Mouse (Mus musculus) thymus, adult 2 months (tissue): Measurements from ENCODE around the gene Tedc2.

Experiments used
- CTCF ChIP-seq: fragments of 200-500 bp; IDR thresholded peaks from 2 replicates; pipeline ENCODE4 v1.5.1; 2012; ENCODE audit warnings: mild to moderate bottlenecking, control low read depth, low read length, moderate library complexity, borderline replicate concordance; ENCODE audit not compliant: control insufficient read depth, poor library complexity, insufficient read depth; ENCODE audit errors: extremely low read depth
- POLR2A ChIP-seq: fragments of 200-500 bp; IDR thresholded peaks from 2 replicates; pipeline ENCODE4 v1.6.1; 2012; ENCODE audit warnings: mild to moderate bottlenecking, low read length, control low read depth, moderate library complexity; ENCODE audit not compliant: control insufficient read depth, poor library complexity, insufficient read depth; ENCODE audit errors: extremely low read depth

GRCm38 (mm10) chr17:24206451-24207351, 13.9 kb downstream of the Tedc2 start:
- TF ChIP-seq CTCF = no peak
- no peak for TF ChIP-seq POLR2A
